Mouse (Mus musculus) heart, adult 11 months (tissue): Measurements from ENCODE around the gene Prkaca.

Experiments used
- DNase-seq: peaks from one replicate; pipeline ENCODE4 v3.0.0; 2022

The Prkaca gene

GRCm38 (mm10) chr8:83972150-83973120 lies at the start of gene Prkaca:
TSS of gene Prkaca (plus strand) at chr8:83972993.
- peak; percentile 100 for DNase-seq

- no peak for DNase-seq
Measured at GRCm38 (mm10) chr8:83924585-83924984, 48.2 kb upstream of the Prkaca start.

GRCm38 (mm10) chr8:83926266-83926665 lies 46.5 kb upstream of the Prkaca start:
- DNase-seq: no peak

GRCm38 (mm10) chr8:83934222-83934621 lies 38.6 kb upstream of the Prkaca start:
- peak; percentile 69 for DNase-seq

- DNase-seq: peak; percentile 84
Measured at GRCm38 (mm10) chr8:83934994-83935393, 37.8 kb upstream of the Prkaca start.

GRCm38 (mm10) chr8:83935435-83935834 lies 37.4 kb upstream of the Prkaca start:
- DNase-seq: peak; percentile 87

- DNase-seq: peak; percentile 82
Measured at GRCm38 (mm10) chr8:83937645-83938044, 35.1 kb upstream of the Prkaca start.

GRCm38 (mm10) chr8:83938330-83938729 lies 34.5 kb upstream of the Prkaca start:
- DNase-seq: peak; percentile 88

GRCm38 (mm10) chr8:83941066-83941677 lies 31.6 kb upstream of the Prkaca start:
- peak; percentile 78 for DNase-seq

- DNase-seq: no peak
Measured at GRCm38 (mm10) chr8:83942446-83942845, 30.3 kb upstream of the Prkaca start.

- peak; percentile 79 for DNase-seq
Measured at GRCm38 (mm10) chr8:83945540-83945939, 27.3 kb upstream of the Prkaca start.

GRCm38 (mm10) chr8:83954749-83955105 lies 18.1 kb upstream of the Prkaca start:
- no peak for DNase-seq

- peak; percentile 100 for DNase-seq
Measured at GRCm38 (mm10) chr8:83955106-83955957, 17.5 kb upstream of the Prkaca start, which contains the start of the genes Gm10644 and Asf1b. TSS of gene Gm10644 (minus strand) at chr8:83955205. TSS of gene Asf1b (plus strand) at chr8:83955507.

- DNase-seq: no peak
Measured at GRCm38 (mm10) chr8:83955958-83956218, 16.9 kb upstream of the Prkaca start.

- peak; percentile 85 for DNase-seq
Measured at GRCm38 (mm10) chr8:83956789-83957188, 16.0 kb upstream of the Prkaca start.

GRCm38 (mm10) chr8:83964015-83964765 lies 8.6 kb upstream of the Prkaca start:
- DNase-seq: peak; percentile 97

- DNase-seq: peak; percentile 91
Measured at GRCm38 (mm10) chr8:83967701-83968100, 5.1 kb upstream of the Prkaca start.

GRCm38 (mm10) chr8:83971121-83971520 lies 1.7 kb upstream of the Prkaca start:
- no peak for DNase-seq

GRCm38 (mm10) chr8:83971661-83972060 lies 1.1 kb upstream of the Prkaca start:
- DNase-seq: peak; percentile 90

- DNase-seq: peak; percentile 96
Measured at GRCm38 (mm10) chr8:83973161-83974031, 603 bp downstream of the Prkaca start.

GRCm38 (mm10) chr8:83974521-83974920 lies 1.7 kb downstream of the Prkaca start:
- DNase-seq: peak; percentile 93
